In the genomic region with DNA sequence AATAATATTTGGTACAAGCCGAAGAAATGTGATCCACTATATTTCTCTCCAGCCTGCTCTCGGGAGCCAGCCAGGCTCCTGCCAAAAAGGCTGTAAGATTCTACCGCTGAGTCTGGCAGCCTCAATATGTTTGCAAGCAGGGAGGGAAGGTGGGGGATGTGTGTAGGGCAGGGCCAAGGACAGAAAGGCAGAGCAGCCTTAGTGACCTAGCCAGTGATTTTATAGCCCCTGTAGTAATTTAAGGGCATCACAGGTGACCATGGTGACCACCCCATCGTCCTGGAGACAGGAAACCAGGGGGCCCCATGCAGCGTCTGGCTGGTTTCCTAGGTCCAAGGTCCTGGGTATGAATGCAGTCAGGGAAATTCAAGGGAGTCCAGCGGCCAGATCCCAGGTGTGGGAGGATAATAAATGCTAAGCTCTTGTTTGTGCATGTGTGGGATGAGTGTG, we compare ENCODE assay signal across 9 mouse cellular contexts. TPM values are rescaled to one million over a fixed set of nuclear protein-coding genes. Genes with fewer than 3 reads are reported as not detected.
A peak's percentile ranks its signal among the peaks of the same experiment; 100 is the strongest.
DNase-seq lines count a peak whose midpoint lies in the region; ATAC-seq and TF ChIP-seq lines count a peak whose summit lies in the region.
"Had no signal": no experiment of that assay in that cellular context is flagged by ENCODE, and none has a peak within 500 bp of the region (broad histone marks: within the 10 kb centered on the region; RNA-seq: fewer than 3 reads in every experiment).

No protein-coding gene starts in this region.

- no peak overlapping the region for H3K4me2 ChIP-seq in lung, embryonic 15.5 days
- H3K4me2 ChIP-seq in heart, embryonic 11.5 days: no peak overlapping the region
- H3K4me2 ChIP-seq in kidney, postnatal 0 days (ENCODE audit: low read length): no peak overlapping the region
- no peak overlapping the region for H3K4me2 ChIP-seq in stomach, embryonic 16.5 days (ENCODE audit: low read depth, low read length)

- no peaks in the 10 kb centered on the region for H3K9me3 ChIP-seq in lung, embryonic 15.5 days
- no peaks in the 10 kb centered on the region for H3K9me3 ChIP-seq in heart, embryonic 11.5 days (replicated peaks; ENCODE audit: control insufficient read depth, low read length)
- H3K9me3 ChIP-seq in kidney, postnatal 0 days (replicated peaks; ENCODE audit: low read length): no peaks in the 10 kb centered on the region
- H3K9me3 ChIP-seq in stomach, embryonic 16.5 days (replicated peaks; ENCODE audit: control insufficient read depth, low read length): no peaks in the 10 kb centered on the region

- H3K27ac ChIP-seq in lung, embryonic 15.5 days: peak overlapping the region; percentile 74; the same call in 1 of the 2 replicates
- peak overlapping the region; percentile 23; the same call in 1 of the 2 replicates for H3K27ac ChIP-seq in heart, embryonic 11.5 days (ENCODE audit: low read depth, low read length)
- peak overlapping the region; percentile 58; the same call in 1 of the 2 replicates for H3K27ac ChIP-seq in kidney, postnatal 0 days
- H3K27ac ChIP-seq in stomach, embryonic 16.5 days (ENCODE audit: low read length): peak overlapping the region; percentile 86

- no peaks in the 10 kb centered on the region for H3K36me3 ChIP-seq in lung, embryonic 15.5 days
- no peaks in the 10 kb centered on the region for H3K36me3 ChIP-seq in heart, embryonic 11.5 days (ENCODE audit: control insufficient read depth, insufficient read depth, low read length)
- H3K36me3 ChIP-seq in kidney, postnatal 0 days (ENCODE audit: insufficient read depth, low read length): no peaks in the 10 kb centered on the region
- no peaks in the 10 kb centered on the region for H3K36me3 ChIP-seq in stomach, embryonic 16.5 days (ENCODE audit: control insufficient read depth, insufficient read depth, low read length)

- H3K27me3 ChIP-seq in lung, embryonic 15.5 days: no peaks in the 10 kb centered on the region
- H3K27me3 ChIP-seq in heart, embryonic 11.5 days (ENCODE audit: control insufficient read depth, insufficient read depth, low read length): no peaks in the 10 kb centered on the region
- no peaks in the 10 kb centered on the region for H3K27me3 ChIP-seq in kidney, postnatal 0 days (ENCODE audit: insufficient read depth, low read length)
- H3K27me3 ChIP-seq in stomach, embryonic 16.5 days (ENCODE audit: control insufficient read depth, insufficient read depth, low read length): no peaks in the 10 kb centered on the region
- H3K27me3 ChIP-seq: Patski had no signal

- TF ChIP-seq CTCF in kidney, postnatal 0 days (IDR thresholded peaks at IDR 0.05; ENCODE audit: low read depth): no peak

- no peak overlapping the region for H3K4me3 ChIP-seq in lung, embryonic 15.5 days
- H3K4me3 ChIP-seq in heart, embryonic 11.5 days (ENCODE audit: low read depth, low read length): no peak overlapping the region
- no peak overlapping the region for H3K4me3 ChIP-seq in kidney, postnatal 0 days (replicated peaks; ENCODE audit: low read depth, low read length)
- no peak overlapping the region for H3K4me3 ChIP-seq in stomach, embryonic 16.5 days (replicated peaks; ENCODE audit: low read length)

- H3K9ac ChIP-seq in lung, embryonic 15.5 days: no peak overlapping the region
- H3K9ac ChIP-seq in heart, embryonic 11.5 days (ENCODE audit: low read depth, low read length): peak overlapping the region; percentile 23; the same call in 1 of the 2 replicates
- H3K9ac ChIP-seq in kidney, postnatal 0 days (ENCODE audit: low read depth, low read length): no peak overlapping the region
- peak overlapping the region; percentile 31 for H3K9ac ChIP-seq in stomach, embryonic 16.5 days (ENCODE audit: low read length)

- 41% methylated on average over 6 of the region's 6 CpGs for WGBS in lung, embryonic 15.5 days
- 41% methylated on average over 6 of the region's 6 CpGs for WGBS in heart, embryonic 11.5 days (ENCODE audit: insufficient replicate concordance)
- 9% methylated on average over 6 of the region's 6 CpGs for WGBS in kidney, postnatal 0 days
- 31% methylated on average over 6 of the region's 6 CpGs for WGBS in stomach, embryonic 16.5 days

- no peak for DNase-seq in lung, postnatal 14 days
- DNase-seq in cerebellum, postnatal 36 days: peak; percentile 36 to 47
- DNase-seq in kidney, postnatal 0 days (ENCODE audit: low spot score): peak; percentile 84
- DNase-seq in frontal cortex, postnatal 10 days (ENCODE audit: low spot score in 2 of 2): no peak

- ATAC-seq in lung, embryonic 15.5 days (ENCODE audit: borderline replicate concordance, extremely low read depth, low FRiP score, low TSS enrichment): no peak
- no peak for ATAC-seq in heart, embryonic 11.5 days (replicated peaks; ENCODE audit: insufficient number of reproducible peaks, low FRiP score, low TSS enrichment)
- peak; percentile 87 for ATAC-seq in kidney, postnatal 0 days (replicated peaks; ENCODE audit: low FRiP score, low read depth)
- ATAC-seq in stomach, embryonic 16.5 days (ENCODE audit: insufficient read depth, low FRiP score): peak; percentile 61; the same call in 1 of the 2 replicates
- ATAC-seq in granulocyte monocyte progenitor cell, adult 5-6 weeks (replicated peaks; ENCODE audit: poor library complexity, severe bottlenecking): no peak
- ATAC-seq: Patski had no signal

- peaks cover 61% of the 10 kb centered on the region for H3K4me1 ChIP-seq in lung, embryonic 15.5 days
- peaks cover 38% of the 10 kb centered on the region for H3K4me1 ChIP-seq in heart, embryonic 11.5 days (ENCODE audit: control insufficient read depth, insufficient read depth, low read length)
- peaks cover 24% of the 10 kb centered on the region for H3K4me1 ChIP-seq in kidney, postnatal 0 days (replicated peaks; ENCODE audit: insufficient read depth, low read length)
- H3K4me1 ChIP-seq in stomach, embryonic 16.5 days (ENCODE audit: control insufficient read depth, insufficient read depth, low read length): peaks cover 31% of the 10 kb centered on the region

RNA-seq across cellular contexts. Expression of a gene that starts 20.4 kb away (rescaled TPM):
- polyA plus RNA-seq in lung, embryonic 15.5 days (2015; fragmentation: Nextera tagmentation; extraction: Ambion mirVana): 70.0 and 74.5 TPM in 2 replicates
- 43.9 and 50.2 TPM in 2 replicates for polyA plus RNA-seq in heart, embryonic 11.5 days (2014; fragmentation: Nextera tagmentation; extraction: Ambion mirVana)
- polyA plus RNA-seq in kidney, postnatal 0 days (2015; fragmentation: Nextera tagmentation; extraction: Ambion mirVana): 35.9 and 38.9 TPM in 2 replicates
- 50.1 and 51.2 TPM in 2 replicates for polyA plus RNA-seq in stomach, embryonic 16.5 days (2015; fragmentation: Nextera tagmentation; extraction: Ambion mirVana)
- 74.8 and 78.1 TPM in 2 replicates for total RNA-seq in granulocyte monocyte progenitor cell, adult 5-6 weeks (2014; fragmentation: Nextera tagmentation)
- 45.0 and 45.5 TPM in 2 replicates for total RNA-seq in granulocyte monocyte progenitor cell, adult 5-6 weeks (2017)

RNA-seq across cellular contexts. Expression of a gene that starts 45.7 kb away (rescaled TPM):
- polyA plus RNA-seq in lung, embryonic 15.5 days (2015; fragmentation: Nextera tagmentation; extraction: Ambion mirVana): 0.75 and 0.98 TPM in 2 replicates
- polyA plus RNA-seq in heart, embryonic 11.5 days (2014; fragmentation: Nextera tagmentation; extraction: Ambion mirVana): 5.9 and 7.9 TPM in 2 replicates
- polyA plus RNA-seq in kidney, postnatal 0 days (2015; fragmentation: Nextera tagmentation; extraction: Ambion mirVana): 0.41 and 1.0 TPM in 2 replicates
- polyA plus RNA-seq in stomach, embryonic 16.5 days (2015; fragmentation: Nextera tagmentation; extraction: Ambion mirVana): 36.1 and 40.3 TPM in 2 replicates
- total RNA-seq in granulocyte monocyte progenitor cell, adult 5-6 weeks (2014; fragmentation: Nextera tagmentation): not detected in 2 replicates
- total RNA-seq in granulocyte monocyte progenitor cell, adult 5-6 weeks (2017): not detected in 2 replicates
- polyA plus RNA-seq: Patski had no signal

Comparison
In these comparisons a context has a peak if more than half of its experiments do, and no peak if none do; other contexts are left out.
1. ATAC-seq: peak in kidney, postnatal 0 days (single experiment) and stomach, embryonic 16.5 days (single experiment); none in lung, embryonic 15.5 days (single experiment), heart, embryonic 11.5 days (single experiment) and granulocyte monocyte progenitor cell, adult 5-6 weeks (single experiment).
2. H3K27ac ChIP-seq: peak in every context shown above with its lines; median percentile 86 in stomach, embryonic 16.5 days; 74 in lung, embryonic 15.5 days; 58 in kidney, postnatal 0 days; 23 in heart, embryonic 11.5 days.
3. H3K9ac ChIP-seq: peak in heart, embryonic 11.5 days (single experiment) and stomach, embryonic 16.5 days (single experiment); none in lung, embryonic 15.5 days (single experiment) and kidney, postnatal 0 days (single experiment).
4. DNase-seq: peak in cerebellum, postnatal 36 days (2 of 2) and kidney, postnatal 0 days (single experiment); none in lung, postnatal 14 days (single experiment) and frontal cortex, postnatal 10 days (0 of 2).